Mouse (Mus musculus): ENCODE measurements at regions not wholly inside any gene's neighbourhood (a gene's known extent, or its start where the extent isn't known, plus 50 kb on each side); places are given as distances from the start of the nearest gene placed in this dataset.
"Not testable (repeated sequence)": the region's sequence is repeated elsewhere in the genome, so short reads cannot be mapped to it uniquely, and the experiment has no call there.

GRCm38 (mm10) chr10:25695798-25696197 lies 159.7 kb upstream of the Smlr1 start:
- DNase-seq, result no peak

- peak; percentile 71 for DNase-seq
Measured at GRCm38 (mm10) chr10:25681243-25681642, 145.2 kb upstream of the Smlr1 start.

- DNase-seq, result no peak
Measured at GRCm38 (mm10) chr10:25677889-25678288, 141.8 kb upstream of the Smlr1 start.

GRCm38 (mm10) chr10:25675368-25675767 lies 139.3 kb upstream of the Smlr1 start:
- no peak for DNase-seq

GRCm38 (mm10) chr10:25670061-25670460 lies 134.0 kb upstream of the Smlr1 start:
- DNase-seq, result no peak

- no peak for DNase-seq
Measured at GRCm38 (mm10) chr10:25652742-25653563, 116.9 kb upstream of the Smlr1 start.

GRCm38 (mm10) chr10:25647740-25648139 lies 111.7 kb upstream of the Smlr1 start:
- no peak for DNase-seq

GRCm38 (mm10) chr10:25643518-25643993 lies 107.5 kb upstream of the Smlr1 start:
- peak; percentile 43 for DNase-seq

GRCm38 (mm10) chr10:25642079-25642696 lies 106.1 kb upstream of the Smlr1 start:
- no peak for DNase-seq

- no peak for DNase-seq
Measured at GRCm38 (mm10) chr10:25633058-25633614, 97.1 kb upstream of the Smlr1 start.

- DNase-seq, result no peak
Measured at GRCm38 (mm10) chr10:25632306-25632705, 96.2 kb upstream of the Smlr1 start.

GRCm38 (mm10) chr10:25622585-25622984 lies 86.5 kb upstream of the Smlr1 start:
- no peak for DNase-seq

GRCm38 (mm10) chr10:25621747-25622134 lies 85.7 kb upstream of the Smlr1 start:
- DNase-seq, result not testable (repeated sequence)

- DNase-seq, result peak; percentile 16
Measured at GRCm38 (mm10) chr10:25620939-25621746, 85.1 kb upstream of the Smlr1 start.

GRCm38 (mm10) chr10:25619702-25620101 lies 83.6 kb upstream of the Smlr1 start:
- peak; percentile 6 for DNase-seq

GRCm38 (mm10) chr10:25601471-25601870 lies 65.4 kb upstream of the Smlr1 start:
- no peak for DNase-seq

GRCm38 (mm10) chr10:25589316-25589645 lies 53.2 kb upstream of the Smlr1 start:
- no peak for DNase-seq

GRCm38 (mm10) chr10:25588611-25589315 lies 52.7 kb upstream of the Smlr1 start:
- no peak for DNase-seq

Measured in adrenal gland, postnatal 10 days (tissue).